Mouse (Mus musculus) urinary bladder, postnatal 14 days (tissue): ENCODE data around the gene Flvcr1.

ENCODE experiments used
- DNase-seq: peaks from one replicate; pipeline ENCODE4 v3.0.0; 2021; ENCODE audit warnings: low spot score

Gene Flvcr1

GRCm38 (mm10) chr1:191026021-191026713 lies at the start of gene Flvcr1:
Flvcr1 (minus strand) TSS chr1:191026158.
- peak; percentile 99 for DNase-seq

DNA sequence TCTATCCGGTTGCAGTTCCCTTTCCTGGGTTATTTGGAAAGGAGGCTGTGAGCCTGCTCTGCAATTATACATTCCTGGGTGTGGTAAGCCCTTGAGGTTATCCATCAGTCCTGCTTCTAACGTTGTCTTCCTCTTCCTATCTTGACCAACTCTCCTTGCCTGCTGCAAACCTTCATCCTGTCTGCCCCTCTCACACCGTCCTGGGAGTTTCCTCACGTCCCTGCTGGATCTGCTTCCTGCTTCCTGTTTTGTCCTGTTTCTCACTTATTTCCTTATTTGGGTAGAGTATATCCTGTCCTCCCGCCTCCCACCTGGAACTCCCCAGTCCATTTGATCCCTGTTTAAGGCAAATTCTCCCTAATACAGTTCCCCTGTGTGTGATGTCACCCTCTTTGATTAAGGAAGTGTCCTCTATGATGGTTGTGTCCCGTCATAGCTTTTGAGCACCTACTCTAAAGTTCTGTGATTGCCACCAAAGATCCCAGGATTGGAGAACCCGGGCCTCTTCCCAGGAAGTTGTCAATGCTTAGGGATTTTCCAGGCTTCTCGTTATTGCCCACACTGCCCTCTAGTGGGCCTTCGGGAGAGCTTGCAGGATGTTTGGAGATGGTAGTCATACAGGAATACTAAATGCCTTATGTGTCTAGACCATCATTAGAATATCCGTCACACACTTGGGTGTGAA lies 49.4 kb upstream of the Flvcr1 start:
- DNase-seq: peak; percentile 55

GRCm38 (mm10) chr1:191073486-191073885 lies 47.5 kb upstream of the Flvcr1 start:
- no peak for DNase-seq

DNA sequence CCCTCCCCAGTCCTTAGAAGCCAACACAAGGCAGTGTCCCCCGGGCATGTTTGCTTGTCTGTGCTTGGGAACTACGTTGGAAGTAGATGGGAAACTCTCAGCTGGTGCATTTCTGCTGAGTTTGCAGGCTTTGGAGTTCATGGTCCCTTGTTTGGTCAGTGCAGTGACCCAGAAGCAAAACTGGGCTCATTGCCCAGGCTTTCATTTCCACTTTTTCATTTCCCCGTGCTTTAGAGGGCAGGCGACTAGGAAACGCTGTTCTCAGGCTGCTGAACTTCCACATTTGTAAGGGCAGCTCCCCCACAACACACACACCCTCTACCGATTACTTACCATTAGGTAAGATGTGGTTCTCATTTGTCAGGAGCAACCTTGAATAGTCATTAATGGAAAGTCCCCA lies 47.0 kb upstream of the Flvcr1 start:
- peak; percentile 38 for DNase-seq

DNA sequence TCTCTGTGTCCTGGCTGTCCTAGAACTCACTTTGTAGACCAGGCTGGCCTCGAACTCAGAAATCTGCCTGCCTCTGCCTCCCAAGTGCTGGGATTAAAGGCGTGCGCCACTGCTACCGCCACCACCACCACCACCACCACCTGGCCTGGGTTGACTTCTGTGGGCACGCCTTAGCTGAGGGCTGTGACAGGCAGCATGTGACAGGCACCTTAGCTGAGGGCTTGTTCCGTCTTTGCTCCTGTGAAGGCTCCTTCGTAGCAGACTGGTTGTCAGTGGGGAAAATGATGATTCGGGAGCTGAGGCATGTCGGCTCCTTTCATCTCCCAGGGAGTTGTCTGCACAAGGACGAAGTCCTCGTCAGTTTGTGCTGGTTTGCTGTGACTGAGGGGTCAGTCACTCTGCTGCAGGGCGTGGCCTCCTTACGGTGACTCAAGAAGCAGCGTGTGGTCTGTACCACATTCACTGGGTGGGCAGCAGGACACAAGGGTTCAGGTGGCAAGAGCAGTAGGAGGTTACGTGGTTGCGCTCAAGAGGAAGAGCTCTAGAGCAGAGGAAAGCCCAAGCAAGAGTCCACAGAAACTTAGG lies 46.5 kb upstream of the Flvcr1 start:
- DNase-seq: no peak

DNA sequence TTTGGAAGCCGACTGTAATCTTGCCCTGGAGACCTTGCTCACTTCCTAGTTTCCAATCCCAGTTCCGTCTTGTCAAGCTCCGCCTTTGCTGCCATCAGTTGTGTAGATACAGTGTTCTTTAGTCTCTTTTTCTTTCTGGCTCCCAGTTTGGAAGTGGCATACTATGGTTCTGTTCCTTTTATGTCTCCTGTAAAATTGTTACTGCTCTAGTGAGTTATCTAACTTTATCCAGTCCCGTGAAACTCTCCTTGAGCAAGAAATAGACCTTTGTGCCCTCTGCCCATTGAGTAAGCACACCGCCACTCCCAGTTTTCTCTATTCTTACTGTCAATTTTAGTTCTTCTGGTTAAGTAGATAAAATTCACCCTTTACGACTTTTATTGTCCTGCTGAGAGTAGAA lies 45.7 kb upstream of the Flvcr1 start:
- no peak for DNase-seq

- no peak for DNase-seq
Measured at GRCm38 (mm10) chr1:191070259-191070658, 44.3 kb upstream of the Flvcr1 start.

DNA sequence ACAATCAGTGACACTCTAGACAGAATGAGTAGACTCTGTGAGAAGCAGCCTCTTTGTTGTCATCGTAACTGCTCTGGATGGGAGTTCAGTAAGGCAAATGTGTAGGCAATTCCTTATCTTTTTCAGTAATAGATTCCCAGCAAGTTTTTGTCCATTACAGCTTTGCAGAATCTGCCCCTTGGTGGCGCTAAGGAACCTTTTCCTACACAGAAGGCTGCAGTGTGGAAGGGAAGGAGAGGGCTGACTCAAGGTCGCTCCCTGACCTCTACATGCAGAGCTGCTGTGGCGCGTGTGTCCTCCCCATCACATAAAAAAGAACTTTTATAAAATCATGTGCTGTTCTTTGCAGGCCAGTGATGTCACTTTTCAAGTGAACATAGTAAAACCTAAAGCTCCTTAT lies 42.4 kb upstream of the Flvcr1 start:
- no peak for DNase-seq

DNA sequence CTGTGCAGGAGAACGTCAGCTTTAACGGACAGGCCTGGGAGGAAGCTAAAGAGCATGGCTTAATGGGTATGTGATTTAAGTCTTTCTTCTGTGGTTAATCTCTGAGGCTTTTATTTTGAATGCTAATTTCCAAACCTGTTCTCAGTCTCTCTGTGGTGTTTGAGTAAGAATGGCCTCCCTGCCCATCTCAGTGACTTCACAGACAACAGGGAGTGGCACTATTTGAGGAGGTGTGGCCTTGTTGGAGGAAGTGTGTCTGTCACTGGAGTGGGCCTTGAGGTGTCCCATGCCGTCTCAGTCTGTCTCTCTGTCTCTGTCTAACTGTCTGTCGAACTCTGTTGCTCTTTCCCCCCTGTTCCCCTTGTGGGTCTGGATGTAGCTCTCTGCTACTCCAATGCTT lies 39.2 kb upstream of the Flvcr1 start:
- no peak for DNase-seq

- DNase-seq: no peak
Measured at GRCm38 (mm10) chr1:191064535-191064934, 38.6 kb upstream of the Flvcr1 start.

DNA sequence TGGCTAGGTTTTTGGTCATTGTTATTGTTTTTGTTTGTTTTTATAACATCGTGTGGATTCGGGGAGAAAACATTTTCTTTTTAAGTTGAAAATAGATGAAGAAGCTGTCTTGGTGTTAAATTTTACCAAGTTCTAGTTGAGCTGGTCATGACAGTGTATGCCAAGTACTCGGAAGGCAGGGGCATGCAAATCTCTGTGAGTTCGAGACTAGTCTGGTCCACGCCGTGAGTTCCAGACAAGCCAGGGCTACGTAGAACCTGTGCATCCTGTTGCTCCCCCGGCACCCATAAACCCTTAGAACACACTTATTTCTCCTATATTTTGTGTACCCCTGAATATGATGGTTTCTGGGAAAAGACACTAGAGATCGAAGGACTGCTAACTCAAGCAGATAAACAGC lies 37.7 kb upstream of the Flvcr1 start:
- no peak for DNase-seq

DNA sequence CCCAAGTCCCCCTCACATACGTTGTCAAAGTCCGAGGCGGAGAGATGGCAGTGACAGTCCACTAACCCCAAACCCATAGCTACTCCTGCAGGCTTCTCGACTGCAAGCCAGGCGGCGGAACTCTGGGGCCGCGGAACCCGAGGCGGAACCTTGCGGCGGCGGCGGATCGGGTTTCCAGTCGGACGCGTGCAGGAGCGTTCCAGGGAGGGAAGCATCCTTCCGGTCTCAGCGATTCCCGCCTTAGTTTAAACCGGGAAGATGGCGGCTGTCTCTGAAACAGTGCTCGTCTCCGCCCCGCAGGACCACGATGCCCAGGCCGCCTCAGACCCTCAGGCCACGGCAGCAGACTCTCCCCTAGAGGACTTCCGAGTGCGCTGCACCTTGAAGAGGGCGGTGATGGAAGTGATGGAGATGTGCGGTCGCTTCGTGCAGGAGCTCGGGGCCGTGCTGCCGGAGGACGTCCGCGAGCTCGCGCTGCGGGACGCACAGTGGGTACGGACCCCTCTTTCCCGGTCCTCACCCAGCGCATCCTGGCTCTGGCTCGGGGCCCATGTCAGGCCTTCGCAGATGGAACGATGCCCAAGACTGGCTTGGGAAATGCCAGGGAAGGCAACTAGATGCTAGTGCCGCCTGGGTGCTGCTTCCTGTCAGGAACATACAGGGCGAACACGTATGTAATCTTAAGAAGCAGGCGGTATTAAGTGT lies 37.0 kb upstream of the Flvcr1 start, which contains the start of the genes Tatdn3 and Nsl1:
Gene Tatdn3, minus strand, starts transcription at position 152 of the 705 bp plus-strand sequence.
Gene Nsl1, plus strand, starts transcription at position 232 of the 705 bp plus-strand sequence.
- DNase-seq: peak; percentile 90

GRCm38 (mm10) chr1:191062241-191062780 lies 36.4 kb upstream of the Flvcr1 start:
- no peak for DNase-seq

- no peak for DNase-seq
Measured at GRCm38 (mm10) chr1:191057461-191057860, 31.5 kb upstream of the Flvcr1 start.

- DNase-seq: no peak
Measured at GRCm38 (mm10) chr1:191055533-191055873, 29.5 kb upstream of the Flvcr1 start.

- no peak for DNase-seq
Measured at GRCm38 (mm10) chr1:191054870-191055532, 29.0 kb upstream of the Flvcr1 start.

DNA sequence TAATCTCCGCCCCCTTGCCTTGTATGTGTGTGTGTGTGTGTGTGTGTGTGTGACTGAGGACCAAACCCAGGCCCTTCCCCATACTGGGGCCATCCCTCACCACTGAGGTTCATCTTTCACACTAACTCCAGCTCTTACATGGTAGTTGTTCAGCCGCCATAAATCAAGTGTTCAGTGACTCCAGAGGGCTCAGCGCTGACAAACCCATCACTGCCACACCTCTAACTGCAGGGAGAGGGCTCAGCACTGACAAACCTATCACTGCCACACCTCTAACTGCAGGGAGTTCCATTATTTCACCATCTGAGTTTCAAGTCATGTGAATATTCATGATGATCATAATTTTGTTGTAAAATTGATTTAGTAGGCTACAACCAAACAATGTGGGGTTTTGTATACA lies 27.6 kb upstream of the Flvcr1 start:
- DNase-seq: no peak

DNA sequence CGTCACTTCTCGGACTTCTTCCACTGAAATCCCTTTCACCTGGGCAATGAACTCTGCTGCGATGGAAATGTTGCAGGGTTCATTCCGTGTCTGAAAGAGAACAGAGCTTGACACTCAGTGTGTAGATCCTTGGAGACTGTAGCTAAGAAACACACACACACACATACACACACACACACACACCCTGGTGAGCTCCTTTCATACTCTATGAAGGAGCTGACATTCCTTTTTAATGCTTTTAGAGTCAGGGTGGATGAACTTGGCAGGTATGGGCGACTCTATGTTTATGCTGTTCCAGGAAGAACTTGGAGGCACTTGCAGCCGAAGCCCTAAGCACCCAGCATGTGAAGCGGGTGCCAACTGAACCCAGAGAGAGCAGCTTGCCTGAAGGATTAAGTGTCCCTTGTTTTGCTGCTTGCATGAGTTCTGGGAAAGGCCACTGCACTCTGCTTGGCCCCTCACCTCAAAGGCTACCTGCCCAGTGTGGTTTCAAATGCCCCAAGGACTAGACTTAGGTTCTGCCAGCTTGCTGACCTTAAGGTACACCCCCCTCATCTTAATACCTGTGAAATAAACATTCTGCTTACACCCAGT lies 20.4 kb upstream of the Flvcr1 start:
- DNase-seq: no peak

- no peak for DNase-seq
Measured at GRCm38 (mm10) chr1:191045264-191045663, 19.3 kb upstream of the Flvcr1 start.

DNA sequence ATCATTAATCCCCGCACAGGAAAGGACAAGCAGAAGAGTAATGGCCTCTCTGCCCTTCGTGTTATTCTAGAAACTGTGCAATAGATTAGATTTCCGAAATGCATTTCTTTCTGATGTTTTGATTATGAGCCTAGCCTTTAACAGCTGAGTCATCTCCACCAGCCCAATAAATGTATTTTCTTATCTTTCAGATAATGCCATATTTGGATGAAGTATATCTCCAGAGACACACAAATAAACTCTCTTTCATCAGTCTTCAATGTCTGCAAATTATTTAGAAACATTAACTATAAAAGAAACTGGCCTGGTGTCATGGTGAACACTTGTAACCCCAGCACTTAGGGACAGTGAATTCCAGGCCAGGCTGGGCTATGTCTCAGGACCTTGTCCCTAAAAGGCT lies 16.7 kb upstream of the Flvcr1 start:
- no peak for DNase-seq

GRCm38 (mm10) chr1:191042106-191042505 lies 16.1 kb upstream of the Flvcr1 start:
- DNase-seq: no peak
